Mouse (Mus musculus) forebrain, embryonic 10.5 days (tissue): ENCODE measurements around the gene Gnas. TPM values are rescaled to one million over a fixed set of nuclear protein-coding genes. Genes with fewer than 3 reads are reported as not detected.

Experiments used
- DNase-seq: peaks from one replicate; pipeline ENCODE4 v3.0.0-alpha.2; 2017; ENCODE audit warnings: low spot score; ENCODE audit errors: extremely low spot score
- H3K27ac ChIP-seq: fragments of 300-500 bp; sonication (generic); 2 replicates; pipeline ENCODE4 v1.5.1; 2016; ENCODE audit warnings: mild to moderate bottlenecking
- H3K27me3 ChIP-seq: fragments of 300-500 bp; sonication (generic); 2 replicates; pipeline ENCODE4 v1.6.1; 2016; ENCODE audit warnings: mild to moderate bottlenecking; ENCODE audit not compliant: poor library complexity, severe bottlenecking
- H3K36me3 ChIP-seq: fragments of 300-500 bp; sonication (generic); replicated peaks from 2 replicates; pipeline ENCODE4 v1.6.1; 2016; ENCODE audit warnings: mild to moderate bottlenecking, moderate library complexity
- H3K4me1 ChIP-seq: fragments of 300-500 bp; sonication (generic); 2 replicates; pipeline ENCODE4 v1.6.1; 2016
- H3K4me3 ChIP-seq: fragments of 300-500 bp; sonication (generic); 2 replicates; pipeline ENCODE4 v1.5.1; 2016; ENCODE audit warnings: mild to moderate bottlenecking, moderate library complexity
- H3K9me3 ChIP-seq: fragments of 300-500 bp; sonication (generic); 2 replicates; pipeline ENCODE4 v1.6.1; 2016; ENCODE audit warnings: mild to moderate bottlenecking, moderate library complexity
- WGBS: fragments of 180-500 bp; shearing (Covaris S2); methylation state at CpG from one replicate; pipeline ENCODE4 v1.1.7; 2016; 5-methylcytosine and 5-hydroxymethylcytosine counted together
- polyA plus RNA-seq: library from polyadenylated mRNA; unstranded; fragments of >200 nt; fragmentation: Nextera tagmentation; extraction: Ambion mirVana; gene quantifications from 2 replicates; pipeline ENCODE4 v1.2.1, GENCODE M21; 2016

Gene Gnas
- 880 and 928 TPM in 2 replicates for polyA plus RNA-seq

GRCm38 (mm10) chr2:174284011-174284410, at the start of gene Gnas:
Gene Gnas, plus strand, starts transcription at chr2:174284320.
- WGBS, result 54% methylated on average over 19 of the region's 19 CpGs
- peaks cover 100% of the 10 kb centered on the region for H3K36me3 ChIP-seq
- H3K4me3 ChIP-seq, result peak within 1 kb of the TSS; percentile 51
- no peak for DNase-seq
- H3K4me1 ChIP-seq, result peaks cover 53% of the 10 kb centered on the region
- H3K9me3 ChIP-seq, result peaks cover 39% of the 10 kb centered on the region
- peaks cover 64% of the 10 kb centered on the region for H3K27me3 ChIP-seq
- H3K27ac ChIP-seq, result peak within 1 kb of the TSS; percentile 53; the same call in 1 of the 2 replicates

GRCm38 (mm10) chr2:174242431-174242830, 41.7 kb upstream of the Gnas start:
- H3K36me3 ChIP-seq, result no peaks in the 10 kb centered on the region
- no peak overlapping the region for H3K4me3 ChIP-seq
- WGBS, result 95% methylated on average over 5 of the region's 5 CpGs
- H3K9me3 ChIP-seq, result no peaks in the 10 kb centered on the region
- H3K4me1 ChIP-seq, result no peaks in the 10 kb centered on the region
- DNase-seq, result no peak
- no peaks in the 10 kb centered on the region for H3K27me3 ChIP-seq
- H3K27ac ChIP-seq, result no peak overlapping the region

GRCm38 (mm10) chr2:174251963-174252362, 32.2 kb upstream of the Gnas start:
- DNase-seq, result no peak
- peaks cover 13% of the 10 kb centered on the region for H3K4me1 ChIP-seq
- no peak overlapping the region for H3K4me3 ChIP-seq
- peaks cover 8% of the 10 kb centered on the region for H3K27me3 ChIP-seq
- no peaks in the 10 kb centered on the region for H3K36me3 ChIP-seq
- H3K9me3 ChIP-seq, result no peaks in the 10 kb centered on the region
- H3K27ac ChIP-seq, result no peak overlapping the region

- Histone ChIP-seq H3K27me3 (peaks cover 9% of the 10 kb centered on the region), H3K4me3 (no peak overlapping the region), H3K4me1 (peaks cover 59% of the 10 kb centered on the region), H3K9me3 (no peaks in the 10 kb centered on the region), H3K36me3 (no peaks in the 10 kb centered on the region), H3K27ac (no peak overlapping the region)
- WGBS, result 27% methylated on average over 2 of the region's 2 CpGs
- DNase-seq, result no peak
These were observed 26.8 kb upstream of the Gnas start for GRCm38 (mm10) chr2:174257312-174257711.

GRCm38 (mm10) chr2:174260004-174260403, 24.1 kb upstream of the Gnas start:
- H3K27ac ChIP-seq, result no peak overlapping the region; the same call in 1 of the 2 replicates
- H3K4me3 ChIP-seq, result no peak overlapping the region
- no peaks in the 10 kb centered on the region for H3K9me3 ChIP-seq
- DNase-seq, result no peak
- WGBS, result 18% methylated on average over 3 of the region's 3 CpGs
- peaks cover 61% of the 10 kb centered on the region for H3K4me1 ChIP-seq
- H3K36me3 ChIP-seq, result peaks cover 13% of the 10 kb centered on the region
- peaks cover 9% of the 10 kb centered on the region for H3K27me3 ChIP-seq

- no peaks in the 10 kb centered on the region for H3K9me3 ChIP-seq
- no peak overlapping the region for H3K4me3 ChIP-seq
- 5% methylated on average over 4 of the region's 4 CpGs for WGBS
- H3K36me3 ChIP-seq, result peaks cover 25% of the 10 kb centered on the region
- H3K27me3 ChIP-seq, result peaks cover 9% of the 10 kb centered on the region
- peaks cover 50% of the 10 kb centered on the region for H3K4me1 ChIP-seq
- H3K27ac ChIP-seq, result peak overlapping the region; percentile 56
- no peak for DNase-seq
These were observed 23.0 kb upstream of the Gnas start for GRCm38 (mm10) chr2:174260908-174261800.

- no peaks in the 10 kb centered on the region for H3K9me3 ChIP-seq
- peaks cover 50% of the 10 kb centered on the region for H3K4me1 ChIP-seq
- H3K27me3 ChIP-seq, result peaks cover 2% of the 10 kb centered on the region
- no peak overlapping the region for H3K4me3 ChIP-seq
- WGBS, result 41% methylated on average over 6 of the region's 6 CpGs
- H3K36me3 ChIP-seq, result peaks cover 31% of the 10 kb centered on the region
- H3K27ac ChIP-seq, result peak overlapping the region; percentile 56
- no peak for DNase-seq
These were observed 22.3 kb upstream of the Gnas start for GRCm38 (mm10) chr2:174261801-174262200.

GRCm38 (mm10) chr2:174263110-174263815, 20.9 kb upstream of the Gnas start:
- DNase-seq, result no peak
- Histone ChIP-seq H3K4me1 (peaks cover 42% of the 10 kb centered on the region), H3K36me3 (peaks cover 46% of the 10 kb centered on the region), H3K9me3 (no peaks in the 10 kb centered on the region), H3K27me3 (no peaks in the 10 kb centered on the region), H3K4me3 (no peak overlapping the region), H3K27ac (no peak overlapping the region)
- WGBS, result 91% methylated on average over 5 of the region's 5 CpGs

- Histone ChIP-seq H3K27ac (no peak overlapping the region), H3K36me3 (peaks cover 56% of the 10 kb centered on the region), H3K4me1 (peaks cover 34% of the 10 kb centered on the region), H3K4me3 (no peak overlapping the region), H3K27me3 (no peaks in the 10 kb centered on the region), H3K9me3 (no peaks in the 10 kb centered on the region)
- no peak for DNase-seq
- WGBS, result 88% methylated on average over 8 of the region's 8 CpGs
These were observed 19.9 kb upstream of the Gnas start for GRCm38 (mm10) chr2:174264248-174264647.

GRCm38 (mm10) chr2:174270416-174270815, 13.7 kb upstream of the Gnas start:
- no peak for DNase-seq
- H3K27me3 ChIP-seq, result no peaks in the 10 kb centered on the region
- peaks cover 98% of the 10 kb centered on the region for H3K36me3 ChIP-seq
- H3K4me1 ChIP-seq, result no peaks in the 10 kb centered on the region
- H3K4me3 ChIP-seq, result no peak overlapping the region
- H3K27ac ChIP-seq, result no peak overlapping the region
- WGBS, result 92% methylated on average over 7 of the region's 7 CpGs
- H3K9me3 ChIP-seq, result no peaks in the 10 kb centered on the region

- H3K9me3 ChIP-seq, result no peaks in the 10 kb centered on the region
- no peak overlapping the region for H3K4me3 ChIP-seq
- H3K27ac ChIP-seq, result no peak overlapping the region
- WGBS, result 86% methylated on average over 6 of the region's 6 CpGs
- peaks cover 98% of the 10 kb centered on the region for H3K36me3 ChIP-seq
- no peak for DNase-seq
- no peaks in the 10 kb centered on the region for H3K4me1 ChIP-seq
- H3K27me3 ChIP-seq, result no peaks in the 10 kb centered on the region
These were observed 12.7 kb upstream of the Gnas start for GRCm38 (mm10) chr2:174271459-174271858.

- DNase-seq, result no peak
- H3K4me3 ChIP-seq, result no peak overlapping the region
- H3K4me1 ChIP-seq, result no peaks in the 10 kb centered on the region
- H3K36me3 ChIP-seq, result peaks cover 95% of the 10 kb centered on the region
- no peaks in the 10 kb centered on the region for H3K9me3 ChIP-seq
- H3K27ac ChIP-seq, result no peak overlapping the region
- H3K27me3 ChIP-seq, result no peaks in the 10 kb centered on the region
- WGBS, result 91% methylated on average over 5 of the region's 5 CpGs
These were observed 11.0 kb upstream of the Gnas start for GRCm38 (mm10) chr2:174273131-174273530.

- Histone ChIP-seq H3K27me3 (no peaks in the 10 kb centered on the region), H3K4me1 (no peaks in the 10 kb centered on the region), H3K4me3 (no peak overlapping the region), H3K36me3 (peaks cover 95% of the 10 kb centered on the region), H3K27ac (no peak overlapping the region), H3K9me3 (no peaks in the 10 kb centered on the region)
- WGBS, result 90% methylated on average over 2 of the region's 2 CpGs
- DNase-seq, result no peak
These were observed 10.2 kb upstream of the Gnas start for GRCm38 (mm10) chr2:174273961-174274360.
